Mouse (Mus musculus): Measurements from ENCODE around the gene Krt26.

Gene Krt26

GRCm38 (mm10) chr11:99284833-99285312 is 52.9 kb downstream of the Krt26 start, which contains the start of gene Krt24:
Krt24 (minus strand) TSS chr11:99285262.
- no peak for DNase-seq (ENCODE audit: low spot score in 2 of 2)

GRCm38 (mm10) chr11:99284011-99284410 is 53.8 kb downstream of the Krt26 start:
- no peak for DNase-seq (ENCODE audit: low spot score in 2 of 2)

- no peak for DNase-seq (ENCODE audit: low spot score in 2 of 2)
Observed at GRCm38 (mm10) chr11:99283334-99283733, 54.4 kb downstream of the Krt26 start.

GRCm38 (mm10) chr11:99281116-99281515 is 56.6 kb downstream of the Krt26 start:
- DNase-seq (ENCODE audit: low spot score in 2 of 2): no peak

GRCm38 (mm10) chr11:99279986-99280385 is 57.8 kb downstream of the Krt26 start:
- no peak for DNase-seq (ENCODE audit: low spot score in 2 of 2)
